Mouse (Mus musculus): Measurements from ENCODE around the gene Gm11172. TPM values are rescaled to one million over a fixed set of nuclear protein-coding genes. Genes with fewer than 3 reads are reported as not detected.

The Gm11172 gene
- polyA plus RNA-seq, 1 experiment from 2014 or later: not detected

- Histone ChIP-seq H3K27me3 (ENCODE audit: control insufficient read depth, insufficient read depth, low read length) (0 out of 2 replicates have a peak, but pooled peaks cover 3% of the 10 kb centered on the region), H3K4me1 (ENCODE audit: control insufficient read depth, insufficient read depth, low read length) (peaks cover 6% of the 10 kb centered on the region), H3K4me3 (ENCODE audit: low read depth, low read length) (peak overlapping the region; percentile 57), H3K9ac (replicated peaks; ENCODE audit: low read depth, low read length) (peak overlapping the region; percentile 67), H3K36me3 (ENCODE audit: control insufficient read depth, insufficient read depth, low read length) (no peaks in the 10 kb centered on the region), H3K27ac (ENCODE audit: low read depth, low read length) (peak overlapping the region; percentile 34; the same call in 1 of the 2 replicates), H3K9me3 (ENCODE audit: control insufficient read depth, low read length) (no peaks in the 10 kb centered on the region), H3K4me2 (ENCODE audit: low read depth, low read length) (peak overlapping the region; percentile 100)
- 4% methylated on average over 69 of the region's 81 CpGs for WGBS
- peak; percentile 1; the same call in 1 of the 2 replicates for ATAC-seq (ENCODE audit: low read depth)
These were observed 28.6 kb upstream of the Gm11172 start for GRCm38 (mm10) chr16:10783883-10784792.

GRCm38 (mm10) chr16:10784793-10785370, 27.8 kb upstream of the Gm11172 start:
- Histone ChIP-seq H3K27ac (ENCODE audit: low read depth, low read length) (peak overlapping the region; percentile 88), H3K27me3 (ENCODE audit: control insufficient read depth, insufficient read depth, low read length) (0 out of 2 replicates have a peak, but pooled peaks cover 3% of the 10 kb centered on the region), H3K4me3 (ENCODE audit: low read depth, low read length) (peak overlapping the region; percentile 57), H3K9me3 (ENCODE audit: control insufficient read depth, low read length) (no peaks in the 10 kb centered on the region), H3K4me2 (ENCODE audit: low read depth, low read length) (peak overlapping the region; percentile 100), H3K36me3 (ENCODE audit: control insufficient read depth, insufficient read depth, low read length) (no peaks in the 10 kb centered on the region), H3K4me1 (ENCODE audit: control insufficient read depth, insufficient read depth, low read length) (peaks cover 6% of the 10 kb centered on the region), H3K9ac (replicated peaks; ENCODE audit: low read depth, low read length) (peak overlapping the region; percentile 67)
- under 1% methylated on average over 47 of the region's 55 CpGs for WGBS
- ATAC-seq (ENCODE audit: low read depth): peak; percentile 87

DNA sequence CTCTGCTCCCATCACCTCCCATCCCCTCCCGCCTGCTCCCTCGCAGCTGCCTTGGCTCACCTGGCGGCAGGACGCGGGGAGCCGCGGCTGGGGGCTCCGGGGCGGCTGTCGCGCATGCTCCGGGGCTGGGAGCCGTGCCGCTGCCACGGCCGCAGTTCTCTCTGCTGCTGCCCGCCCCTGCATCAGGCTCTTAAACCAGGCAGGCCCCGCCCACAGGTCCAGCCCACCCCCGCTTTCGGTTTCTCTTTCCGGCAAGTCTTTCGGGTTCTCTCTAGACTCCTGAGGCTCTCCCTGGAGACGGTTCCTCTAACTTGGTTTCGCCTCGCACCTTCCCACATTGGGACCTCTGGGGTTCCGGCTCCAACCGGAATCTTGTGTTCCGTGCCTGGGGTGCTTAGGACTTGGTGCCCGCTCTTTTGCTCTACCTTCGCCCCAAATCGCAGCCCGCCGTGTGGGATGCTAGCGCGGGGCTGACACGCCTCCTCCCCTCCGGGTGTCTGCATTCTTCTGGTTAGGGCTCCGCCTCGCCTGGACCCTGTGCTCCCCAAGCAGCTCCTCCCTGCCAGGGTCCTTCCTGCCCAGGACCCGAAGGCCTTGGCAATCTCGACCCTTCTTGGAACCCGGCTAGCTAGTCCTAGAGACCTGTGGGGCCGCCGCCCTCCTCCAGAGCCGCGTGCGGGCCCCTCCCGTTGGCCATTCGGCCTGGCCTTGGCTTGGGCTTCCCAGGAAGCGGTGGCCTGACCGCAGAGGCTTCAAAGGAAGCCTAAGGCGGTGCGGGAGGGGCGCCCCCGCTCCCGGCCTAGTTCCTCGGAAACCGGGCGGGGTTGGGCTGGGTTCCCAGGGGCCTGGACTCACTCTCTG, 27.1 kb upstream of the Gm11172 start, which contains the start of gene Socs1:
Gene Socs1 (minus strand): TSS at position 166 of the 861 bp plus-strand sequence.
- H3K4me2 ChIP-seq (ENCODE audit: low read depth, low read length): peak within 1 kb of the TSS; percentile 100
- H3K4me1 ChIP-seq (ENCODE audit: control insufficient read depth, insufficient read depth, low read length): peaks cover 6% of the 10 kb centered on the region
- 0 out of 2 replicates have a peak, but pooled peaks cover 3% of the 10 kb centered on the region for H3K27me3 ChIP-seq (ENCODE audit: control insufficient read depth, insufficient read depth, low read length)
- H3K9me3 ChIP-seq (ENCODE audit: control insufficient read depth, low read length): no peaks in the 10 kb centered on the region
- WGBS: under 1% methylated on average over 50 of the region's 59 CpGs
- peak within 1 kb of the TSS; percentile 67 for H3K9ac ChIP-seq (replicated peaks; ENCODE audit: low read depth, low read length)
- peak; percentile 88 for ATAC-seq (ENCODE audit: low read depth)
- peak within 1 kb of the TSS; percentile 88 for H3K27ac ChIP-seq (ENCODE audit: low read depth, low read length)
- peak within 1 kb of the TSS; percentile 57 for H3K4me3 ChIP-seq (ENCODE audit: low read depth, low read length)
- no peaks in the 10 kb centered on the region for H3K36me3 ChIP-seq (ENCODE audit: control insufficient read depth, insufficient read depth, low read length)

DNA sequence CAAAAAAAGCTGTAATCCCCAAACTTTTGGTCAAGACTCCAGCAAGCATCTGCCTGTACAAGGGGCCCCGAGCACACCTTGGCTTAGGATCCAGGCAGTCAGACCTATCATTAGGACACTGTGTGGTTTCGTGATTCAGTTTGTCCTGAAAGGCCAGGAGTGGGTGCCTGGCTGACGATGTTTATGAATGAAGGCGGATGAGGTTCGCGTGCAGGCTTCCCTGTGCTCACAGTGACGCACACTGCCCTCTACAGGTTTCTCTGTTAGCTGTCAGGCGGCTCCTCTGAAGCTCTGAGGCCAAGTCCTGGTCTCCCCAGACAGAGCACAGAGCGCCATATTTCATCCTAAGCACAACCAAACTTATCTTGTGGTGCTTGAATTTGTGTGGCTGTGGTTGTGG, 26.4 kb upstream of the Gm11172 start:
- Histone ChIP-seq H3K27me3 (ENCODE audit: control insufficient read depth, insufficient read depth, low read length) (0 out of 2 replicates have a peak, but pooled peaks cover 3% of the 10 kb centered on the region), H3K9me3 (ENCODE audit: control insufficient read depth, low read length) (no peaks in the 10 kb centered on the region), H3K4me2 (ENCODE audit: low read depth, low read length) (peak overlapping the region; percentile 100), H3K4me1 (ENCODE audit: control insufficient read depth, insufficient read depth, low read length) (peaks cover 6% of the 10 kb centered on the region), H3K27ac (ENCODE audit: low read depth, low read length) (peak overlapping the region; percentile 88), H3K36me3 (ENCODE audit: control insufficient read depth, insufficient read depth, low read length) (no peaks in the 10 kb centered on the region), H3K9ac (replicated peaks; ENCODE audit: low read depth, low read length) (peak overlapping the region; percentile 67), H3K4me3 (ENCODE audit: low read depth, low read length) (peak overlapping the region; percentile 57)
- peak; percentile 45 for ATAC-seq (ENCODE audit: low read depth)
- 3% methylated on average over 9 of the region's 9 CpGs for WGBS

DNA sequence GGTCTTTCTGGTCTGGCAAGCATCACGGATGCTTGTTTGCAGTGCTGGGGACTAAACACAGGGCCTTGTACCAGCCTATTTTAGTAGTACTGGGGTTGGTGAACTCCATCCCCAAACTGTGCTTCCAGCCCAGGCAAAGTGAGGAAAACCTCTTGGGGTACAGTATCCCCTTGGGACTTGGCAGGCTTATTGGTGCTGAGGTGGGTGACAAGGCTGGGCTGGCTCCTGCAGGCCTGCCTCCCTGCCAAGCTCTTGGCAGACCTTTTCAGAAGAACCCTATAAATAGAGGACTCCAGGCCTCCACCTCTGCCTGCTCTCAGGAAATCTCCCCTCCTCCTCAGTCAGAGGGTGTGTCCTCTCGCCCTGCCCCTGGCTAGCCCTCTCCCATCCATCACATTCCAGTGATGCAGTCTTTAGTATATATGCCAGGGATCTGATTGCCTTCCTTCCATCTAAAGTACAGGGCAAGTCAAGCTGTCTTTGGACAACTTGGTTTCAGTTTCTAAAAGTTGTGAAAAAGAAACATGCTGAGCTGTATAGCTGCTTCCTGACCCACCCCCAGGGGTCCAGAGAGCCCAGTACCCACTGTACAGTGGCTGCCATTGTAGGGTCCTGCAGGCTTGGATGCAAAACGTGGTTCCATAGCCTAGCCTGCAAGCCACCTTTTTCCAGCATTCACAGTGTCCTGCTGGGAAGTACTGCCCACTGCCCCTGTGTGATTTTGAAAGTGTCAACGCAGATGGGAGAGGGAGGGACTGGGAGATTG, 25.8 kb upstream of the Gm11172 start:
- ATAC-seq (ENCODE audit: low read depth): no peak
- Histone ChIP-seq H3K4me1 (ENCODE audit: control insufficient read depth, insufficient read depth, low read length) (peaks cover 6% of the 10 kb centered on the region), H3K4me3 (ENCODE audit: low read depth, low read length) (no peak overlapping the region), H3K36me3 (ENCODE audit: control insufficient read depth, insufficient read depth, low read length) (no peaks in the 10 kb centered on the region), H3K27me3 (ENCODE audit: control insufficient read depth, insufficient read depth, low read length) (0 out of 2 replicates have a peak, but pooled peaks cover 3% of the 10 kb centered on the region), H3K27ac (ENCODE audit: low read depth, low read length) (no peak overlapping the region), H3K9ac (replicated peaks; ENCODE audit: low read depth, low read length) (no peak overlapping the region), H3K9me3 (ENCODE audit: control insufficient read depth, low read length) (no peaks in the 10 kb centered on the region), H3K4me2 (ENCODE audit: low read depth, low read length) (peak overlapping the region; percentile 100; the same call in 1 of the 2 replicates)
- 63% methylated on average over 4 of the region's 4 CpGs for WGBS

GRCm38 (mm10) chr16:10787548-10788058, 25.1 kb upstream of the Gm11172 start:
- Histone ChIP-seq H3K9me3 (ENCODE audit: control insufficient read depth, low read length) (no peaks in the 10 kb centered on the region), H3K4me2 (ENCODE audit: low read depth, low read length) (no peak overlapping the region), H3K27me3 (ENCODE audit: control insufficient read depth, insufficient read depth, low read length) (0 out of 2 replicates have a peak, but pooled peaks cover 3% of the 10 kb centered on the region), H3K4me3 (ENCODE audit: low read depth, low read length) (no peak overlapping the region), H3K27ac (ENCODE audit: low read depth, low read length) (no peak overlapping the region), H3K9ac (replicated peaks; ENCODE audit: low read depth, low read length) (no peak overlapping the region), H3K36me3 (ENCODE audit: control insufficient read depth, insufficient read depth, low read length) (no peaks in the 10 kb centered on the region), H3K4me1 (ENCODE audit: control insufficient read depth, insufficient read depth, low read length) (peaks cover 6% of the 10 kb centered on the region)
- no peak for ATAC-seq (ENCODE audit: low read depth)
- 88% methylated on average over 7 of the region's 7 CpGs for WGBS

DNA sequence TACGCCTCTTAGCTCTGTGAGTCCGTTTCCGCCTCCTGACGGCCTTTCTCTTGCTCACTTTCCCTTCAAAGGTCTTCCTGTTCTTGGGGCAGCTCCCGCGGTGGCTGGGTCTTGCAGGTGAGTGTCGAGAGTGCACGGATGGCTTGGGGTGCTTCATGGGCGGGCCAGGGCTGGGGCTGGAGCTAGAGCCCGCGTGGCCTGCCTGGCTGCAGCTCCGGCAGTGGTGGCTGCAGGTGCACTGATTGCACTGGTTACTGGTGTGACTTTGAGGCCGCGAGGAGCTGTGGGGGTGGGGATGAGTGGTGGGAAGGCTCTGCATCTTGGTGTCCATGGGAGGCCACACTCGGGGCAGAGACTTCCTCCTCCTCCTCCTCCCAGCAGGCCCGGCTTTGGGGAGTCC, 24.4 kb upstream of the Gm11172 start, which contains the start of gene Tnp2:
Gene Tnp2 (minus strand): TSS at position 390 of the 400 bp plus-strand sequence.
- peaks cover 6% of the 10 kb centered on the region for H3K4me1 ChIP-seq (ENCODE audit: control insufficient read depth, insufficient read depth, low read length)
- no peak within 1 kb of the TSS for H3K27ac ChIP-seq (ENCODE audit: low read depth, low read length)
- no peak within 1 kb of the TSS for H3K4me2 ChIP-seq (ENCODE audit: low read depth, low read length)
- H3K4me3 ChIP-seq (ENCODE audit: low read depth, low read length): no peak within 1 kb of the TSS
- 0 out of 2 replicates have a peak, but pooled peaks cover 1% of the 10 kb centered on the region for H3K27me3 ChIP-seq (ENCODE audit: control insufficient read depth, insufficient read depth, low read length)
- no peak for ATAC-seq (ENCODE audit: low read depth)
- WGBS: 51% methylated on average over 16 of the region's 16 CpGs
- no peak within 1 kb of the TSS for H3K9ac ChIP-seq (replicated peaks; ENCODE audit: low read depth, low read length)
- no peaks in the 10 kb centered on the region for H3K9me3 ChIP-seq (ENCODE audit: control insufficient read depth, low read length)
- no peaks in the 10 kb centered on the region for H3K36me3 ChIP-seq (ENCODE audit: control insufficient read depth, insufficient read depth, low read length)

DNA sequence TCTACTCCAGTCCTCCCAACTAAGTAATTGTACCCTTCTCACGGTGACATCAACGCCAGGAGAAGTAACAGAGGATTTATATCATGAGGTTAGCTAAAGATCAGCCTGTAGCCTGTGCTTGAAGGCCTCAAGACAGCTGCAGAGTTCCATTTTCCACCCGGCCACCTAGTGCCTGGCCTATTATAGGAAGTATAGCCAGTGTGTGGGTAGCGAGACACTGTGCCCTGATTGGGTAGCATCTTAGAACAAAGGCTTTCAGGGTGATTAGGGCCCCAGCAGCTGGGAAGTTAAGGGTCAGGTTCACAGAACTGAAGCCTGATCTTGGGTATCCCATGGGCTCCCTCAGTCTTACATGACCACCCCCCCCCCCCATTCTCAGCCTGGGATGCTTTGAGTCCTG, 23.8 kb upstream of the Gm11172 start:
- H3K4me1 ChIP-seq (ENCODE audit: control insufficient read depth, insufficient read depth, low read length): peaks cover 4% of the 10 kb centered on the region; the same call in 1 of the 2 replicates
- H3K27me3 ChIP-seq (ENCODE audit: control insufficient read depth, insufficient read depth, low read length): no peaks in the 10 kb centered on the region
- no peak overlapping the region for H3K4me2 ChIP-seq (ENCODE audit: low read depth, low read length)
- H3K4me3 ChIP-seq (ENCODE audit: low read depth, low read length): no peak overlapping the region
- H3K27ac ChIP-seq (ENCODE audit: low read depth, low read length): no peak overlapping the region
- no peaks in the 10 kb centered on the region for H3K36me3 ChIP-seq (ENCODE audit: control insufficient read depth, insufficient read depth, low read length)
- no peak for ATAC-seq (ENCODE audit: low read depth)
- H3K9ac ChIP-seq (replicated peaks; ENCODE audit: low read depth, low read length): no peak overlapping the region
- 48% methylated on average over 4 of the region's 4 CpGs for WGBS
- H3K9me3 ChIP-seq (ENCODE audit: control insufficient read depth, low read length): no peaks in the 10 kb centered on the region

All from neural tube, embryonic 14.5 days (tissue).